Mouse (Mus musculus) midbrain, embryonic 12.5 days (tissue): Measurements from ENCODE around the gene Fuca2. TPM values are rescaled to one million over a fixed set of nuclear protein-coding genes. Genes with fewer than 3 reads are reported as not detected.

ENCODE experiments used
- polyA plus RNA-seq: library from polyadenylated mRNA; unstranded; fragments of >200 nt; fragmentation: Nextera tagmentation; extraction: Ambion mirVana; gene quantifications from 2 replicates; pipeline ENCODE4 v1.2.1, GENCODE M21; 2016

The Fuca2 gene
- polyA plus RNA-seq, 1 experiment from 2014 or later = 25.8 TPM

Other genes with a start within 250 kb of the Fuca2 start
- 11.2 and 11.7 TPM in 2 replicates for gene Phactr2, start 25.1 kb upstream of the Fuca2 start, polyA plus RNA-seq
- gene Adat2, start 53.4 kb downstream of the Fuca2 start, polyA plus RNA-seq = 2.7 and 2.9 TPM in 2 replicates
- gene Pex3, start 53.6 kb downstream of the Fuca2 start, polyA plus RNA-seq = 21.2 and 21.8 TPM in 2 replicates